ENCODE assay signal across 10 mouse cellular contexts in the genomic region with DNA sequence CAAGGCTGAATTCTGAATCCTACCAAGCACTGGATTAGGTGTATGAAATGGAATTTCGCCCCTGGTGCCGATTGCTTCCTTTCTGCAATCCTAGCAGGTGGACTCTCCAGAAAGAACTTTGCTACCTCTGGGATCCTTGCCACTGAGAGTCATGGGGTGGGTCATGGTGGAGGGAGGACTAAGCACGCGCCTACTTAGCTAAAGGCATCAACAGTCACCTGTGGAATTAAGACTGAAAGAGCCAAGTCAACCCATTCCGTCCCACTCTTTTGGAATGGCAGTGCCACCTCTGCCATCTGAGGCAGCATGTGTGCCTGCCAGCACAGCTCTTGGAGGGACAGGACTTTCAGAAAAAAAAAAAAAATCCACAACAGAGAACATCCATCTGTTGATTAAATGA. TPM values are rescaled to one million over a fixed set of nuclear protein-coding genes. Genes with fewer than 3 reads are reported as not detected.
DNase-seq lines count a peak whose midpoint lies in the region; ATAC-seq and TF ChIP-seq lines count a peak whose summit lies in the region.
"Had no signal": no experiment of that assay in that cellular context is flagged by ENCODE, and none has a peak within 500 bp of the region (broad histone marks: within the 10 kb centered on the region; RNA-seq: fewer than 3 reads in every experiment).

No protein-coding gene starts in this region.

- peaks cover 85% of the 10 kb centered on the region for H3K27me3 ChIP-seq in heart, postnatal 0 days (ENCODE audit: control insufficient read depth, insufficient read depth, low read length)
- H3K27me3 ChIP-seq in forebrain, embryonic 16.5 days (replicated peaks; ENCODE audit: control insufficient read depth, insufficient read depth, low read length): peaks cover 6% of the 10 kb centered on the region; the same call in 1 of the 2 replicates
- H3K27me3 ChIP-seq in midbrain, embryonic 13.5 days: peaks cover 45% of the 10 kb centered on the region

- H3K9ac ChIP-seq in heart, postnatal 0 days (replicated peaks; ENCODE audit: low read depth, low read length): no peak overlapping the region
- peak overlapping the region; percentile 63 for H3K9ac ChIP-seq in forebrain, embryonic 16.5 days (replicated peaks; ENCODE audit: low read depth, low read length)
- 0 out of 2 replicates have a peak overlapping the region, but pooled peaks have one; percentile 66 for H3K9ac ChIP-seq in midbrain, embryonic 13.5 days (replicated peaks)

- no peak overlapping the region for H3K27ac ChIP-seq in heart, postnatal 0 days (ENCODE audit: low read depth)
- no peak overlapping the region for H3K27ac ChIP-seq in forebrain, embryonic 16.5 days (ENCODE audit: low read length)
- H3K27ac ChIP-seq in midbrain, embryonic 13.5 days: no peak overlapping the region

- WGBS in heart, postnatal 0 days: 34% methylated on average over 5 of the region's 5 CpGs
- WGBS in forebrain, embryonic 16.5 days: 17% methylated on average over 5 of the region's 5 CpGs
- 14% methylated on average over 5 of the region's 5 CpGs for WGBS in midbrain, embryonic 13.5 days

- ATAC-seq in heart, postnatal 0 days (ENCODE audit: insufficient read depth, low read depth): no peak
- ATAC-seq in forebrain, embryonic 16.5 days: no peak
- ATAC-seq in midbrain, embryonic 13.5 days: no peak
- no peak for ATAC-seq in monocyte, adult 5-6 weeks (replicated peaks; ENCODE audit: insufficient number of reproducible peaks, low FRiP score, low TSS enrichment, poor library complexity, severe bottlenecking)
- ATAC-seq: inflammation-experienced regulatory T-cells, adult 6 months had no signal

- no peaks in the 10 kb centered on the region for H3K9me3 ChIP-seq in heart, postnatal 0 days (replicated peaks; ENCODE audit: control insufficient read depth, low read length)
- H3K9me3 ChIP-seq in forebrain, embryonic 16.5 days (ENCODE audit: control insufficient read depth, low read length): no peaks in the 10 kb centered on the region
- no peaks in the 10 kb centered on the region for H3K9me3 ChIP-seq in midbrain, embryonic 13.5 days

- H3K36me3 ChIP-seq in heart, postnatal 0 days (replicated peaks; ENCODE audit: control insufficient read depth, insufficient read depth, low read length): no peaks in the 10 kb centered on the region
- no peaks in the 10 kb centered on the region for H3K36me3 ChIP-seq in forebrain, embryonic 16.5 days (ENCODE audit: control insufficient read depth, insufficient read depth)
- H3K36me3 ChIP-seq in midbrain, embryonic 13.5 days: no peaks in the 10 kb centered on the region

- intact Hi-C loops in heart, postnatal 36 days (cut with DNase I): loop anchor here (5.0 kb wide), 3 partner anchors 102 to 1227 kb away; no protein-coding TSS in a partner anchor

- no peak for TF ChIP-seq CTCF in heart, postnatal 0 days (IDR thresholded peaks at IDR 0.05; ENCODE audit: low read depth)

- H3K4me1 ChIP-seq in heart, postnatal 0 days (ENCODE audit: control insufficient read depth, insufficient read depth): peaks cover 3% of the 10 kb centered on the region; the same call in 1 of the 2 replicates
- peaks cover 43% of the 10 kb centered on the region for H3K4me1 ChIP-seq in forebrain, embryonic 16.5 days (replicated peaks; ENCODE audit: control insufficient read depth, insufficient read depth, low read length)
- peaks cover 70% of the 10 kb centered on the region for H3K4me1 ChIP-seq in midbrain, embryonic 13.5 days (replicated peaks)

- peak overlapping the region; percentile 65 for H3K4me3 ChIP-seq in heart, postnatal 0 days (ENCODE audit: low read depth, low read length)
- peak overlapping the region; percentile 56 for H3K4me3 ChIP-seq in forebrain, embryonic 16.5 days (replicated peaks; ENCODE audit: low read length)
- peak overlapping the region; percentile 63 for H3K4me3 ChIP-seq in midbrain, embryonic 13.5 days (replicated peaks)

- no peak for TF ChIP-seq EP300 in heart, postnatal 0 days (IDR thresholded peaks at IDR 0.05; ENCODE audit: low read depth)

- peak overlapping the region; percentile 88 for H3K4me2 ChIP-seq in heart, postnatal 0 days (ENCODE audit: low read depth, low read length)
- peak overlapping the region; percentile 61 for H3K4me2 ChIP-seq in forebrain, embryonic 16.5 days (ENCODE audit: low read length)
- peak overlapping the region; percentile 74 for H3K4me2 ChIP-seq in midbrain, embryonic 13.5 days (replicated peaks)

- DNase-seq in heart, postnatal 0 days (ENCODE audit: low spot score): no peak
- DNase-seq in heart, postnatal 36 days: no peak
- DNase-seq in cerebellum, postnatal 14 days: peak; percentile 33 to 48
- no peak for DNase-seq in urinary bladder, postnatal 36 days (ENCODE audit: low spot score in 2 of 2)
- no peak for DNase-seq in urinary bladder, adult 18-20 months (ENCODE audit: low spot score in 2 of 2)

RNA-seq across cellular contexts. Expression of gene Kirrel3, which starts 4.1 kb away (rescaled TPM):
- 0.23 and 0.42 TPM in 2 replicates for total RNA-seq in heart, postnatal 0 days (2014; rRNA removed; ENCODE audit: low replicate concordance)
- polyA plus RNA-seq in heart, postnatal 0 days (2015; fragmentation: Nextera tagmentation; extraction: Ambion mirVana): 0.29 TPM in 2 replicates
- under 1 TPM; 0.53 to 0.60 TPM for total RNA-seq in heart, postnatal 36 days (2021)
- polyA plus RNA-seq in forebrain, embryonic 16.5 days (2015; fragmentation: Nextera tagmentation; extraction: Ambion mirVana): 48.8 and 62.7 TPM in 2 replicates
- 24.0 and 30.0 TPM in 2 replicates for polyA plus RNA-seq in midbrain, embryonic 13.5 days (2015; fragmentation: Nextera tagmentation; extraction: Ambion mirVana)
- total RNA-seq in monocyte, adult 5-6 weeks (2017): not detected in 3 replicates
- total RNA-seq: neutrophil, adult 5-6 weeks had no signal

Comparison
In these comparisons a context has a peak if more than half of its experiments do, and no peak if none do; other contexts are left out.
1. DNase-seq: peak in cerebellum, postnatal 14 days (2 of 2); none in heart, postnatal 0 days (single experiment), heart, postnatal 36 days (0 of 2), urinary bladder, postnatal 36 days (0 of 2) and urinary bladder, adult 18-20 months (0 of 2).
2. Peak in every context shown above with its lines, with median percentiles within 50 percentile points of each other: H3K4me2 ChIP-seq and H3K4me3 ChIP-seq.